In the genomic region with DNA sequence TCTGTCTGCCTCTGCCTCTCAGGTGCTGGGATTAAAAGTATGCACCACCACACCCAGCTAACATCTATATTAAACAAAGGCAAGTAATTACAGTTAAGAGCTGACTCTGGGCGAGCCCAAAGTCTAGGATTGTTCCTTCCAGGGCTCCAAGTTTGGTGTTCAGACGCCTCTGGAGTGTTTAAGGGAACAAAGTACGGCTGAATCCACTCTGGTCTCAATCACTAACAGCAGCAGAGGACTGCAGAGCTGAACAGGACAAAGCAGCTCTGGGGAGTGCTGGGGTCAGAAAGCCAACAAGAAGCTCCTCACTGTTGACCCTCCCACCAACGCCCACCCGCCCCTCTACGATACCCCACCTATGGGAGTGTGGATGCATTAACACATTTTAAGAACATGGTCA, we compare ENCODE assay signal across 11 mouse cellular contexts. TPM values are rescaled to one million over a fixed set of nuclear protein-coding genes. Genes with fewer than 3 reads are reported as not detected.
DNase-seq lines count a peak whose midpoint lies in the region; ATAC-seq and TF ChIP-seq lines count a peak whose summit lies in the region.
"Had no signal": no experiment of that assay in that cellular context is flagged by ENCODE, and none has a peak within 500 bp of the region (broad histone marks: within the 10 kb centered on the region; RNA-seq: fewer than 3 reads in every experiment).

No protein-coding gene starts in this region.

- no peak overlapping the region for H3K4me2 ChIP-seq in hindbrain, embryonic 14.5 days (replicated peaks)
- H3K4me2 ChIP-seq in limb, embryonic 15.5 days, result no peak overlapping the region

- no peak for TF ChIP-seq CTCF in E14TG2a.4 (conservative IDR thresholded peaks at IDR 0.05; ENCODE audit: low read length)

- H3K9ac ChIP-seq in hindbrain, embryonic 14.5 days, result no peak overlapping the region
- peak overlapping the region; percentile 9; the same call in 1 of the 2 replicates for H3K9ac ChIP-seq in ES-E14 (ENCODE audit: insufficient read depth, low read depth, low read length, poor library complexity, severe bottlenecking)
- 0 out of 2 replicates have a peak overlapping the region, but pooled peaks have one; percentile 26 for H3K9ac ChIP-seq in limb, embryonic 15.5 days

- 87% methylated on average over 6 of the region's 6 CpGs for WGBS in hindbrain, embryonic 10.5 days
- 87% methylated on average over 6 of the region's 6 CpGs for WGBS in hindbrain, embryonic 14.5 days
- 83% methylated on average over 6 of the region's 6 CpGs for WGBS in limb, embryonic 15.5 days

- in situ Hi-C loops in ES-E14 (cut with MboI; ENCODE audit: low sequenced_read_pairs in 2 of 2, unreplicated experiment in 2 of 2), result no loop called here

- no peaks in the 10 kb centered on the region for H3K9me3 ChIP-seq in hindbrain, embryonic 10.5 days
- H3K9me3 ChIP-seq in hindbrain, embryonic 14.5 days (ENCODE audit: control insufficient read depth, low read length), result no peaks in the 10 kb centered on the region
- H3K9me3 ChIP-seq in E14TG2a.4 (ENCODE audit: low read length) (peaks cover 4% of the 10 kb centered on the region), ES-E14 (ENCODE audit: control insufficient read depth, insufficient read depth, low read depth, low read length) (no peaks in the 10 kb centered on the region)
- H3K9me3 ChIP-seq in limb, embryonic 15.5 days, result no peaks in the 10 kb centered on the region

- H3K27ac ChIP-seq in hindbrain, embryonic 10.5 days, result 0 out of 2 replicates have a peak overlapping the region, but pooled peaks have one; percentile 9
- no peak overlapping the region for H3K27ac ChIP-seq in hindbrain, embryonic 14.5 days
- H3K27ac ChIP-seq in ES-E14 (ENCODE audit: insufficient read depth, low read depth, low read length, poor library complexity, severe bottlenecking), result peak overlapping the region; percentile 5; the same call in 1 of the 2 replicates
- no peak overlapping the region for H3K27ac ChIP-seq in limb, embryonic 15.5 days

- peaks cover 26% of the 10 kb centered on the region for H3K4me1 ChIP-seq in hindbrain, embryonic 10.5 days (replicated peaks)
- no peaks in the 10 kb centered on the region for H3K4me1 ChIP-seq in hindbrain, embryonic 14.5 days (replicated peaks; ENCODE audit: control insufficient read depth, insufficient read depth, low read length)
- peaks cover 78% of the 10 kb centered on the region for H3K4me1 ChIP-seq in E14TG2a.4 (replicated peaks; ENCODE audit: low read depth, low read length)
- peaks cover 3 to 19% of the 10 kb centered on the region in 2 experiments; a peak in 1 of 4 replicates for H3K4me1 ChIP-seq in ES-E14 (ENCODE audit: control insufficient read depth in 2 of 2, insufficient read depth in 2 of 2, low read length in 2 of 2, poor library complexity in 1 of 2)
- peaks cover 11% of the 10 kb centered on the region for H3K4me1 ChIP-seq in limb, embryonic 15.5 days

- H3K4me3 ChIP-seq in hindbrain, embryonic 10.5 days, result no peak overlapping the region
- H3K4me3 ChIP-seq in hindbrain, embryonic 14.5 days (replicated peaks; ENCODE audit: low read length), result no peak overlapping the region
- H3K4me3 ChIP-seq in E14TG2a.4 (replicated peaks; ENCODE audit: low read length), result peak overlapping the region; percentile 71
- H3K4me3 ChIP-seq in ES-E14 (ENCODE audit: insufficient read depth in 1 of 2, low read depth in 1 of 2, low read length in 2 of 2, poor library complexity in 1 of 2, severe bottlenecking in 1 of 2), result peak overlapping the region; percentile 29 to 40; a peak in 3 of 4 replicates
- H3K4me3 ChIP-seq in limb, embryonic 15.5 days, result peak overlapping the region; percentile 8; the same call in 1 of the 2 replicates

- DNase-seq in hindbrain, embryonic 10.5 days (ENCODE audit: low spot score), result no peak
- DNase-seq in hindbrain, embryonic 14.5 days (ENCODE audit: low spot score), result no peak
- no peak for DNase-seq in ES-E14 (ENCODE audit: low read depth, low spot score)
- DNase-seq: cerebellum, postnatal 25 days; kidney, adult 11 months; right cerebral cortex, postnatal 4 days had no signal

- H3K36me3 ChIP-seq in hindbrain, embryonic 10.5 days, result no peaks in the 10 kb centered on the region
- no peaks in the 10 kb centered on the region for H3K36me3 ChIP-seq in hindbrain, embryonic 14.5 days (replicated peaks; ENCODE audit: control insufficient read depth, insufficient read depth)
- H3K36me3 ChIP-seq in E14TG2a.4 (ENCODE audit: insufficient read depth, low read length) (no peaks in the 10 kb centered on the region), ES-E14 (ENCODE audit: control insufficient read depth, insufficient read depth, low read length, poor library complexity, severe bottlenecking) (no peaks in the 10 kb centered on the region)
- no peaks in the 10 kb centered on the region for H3K36me3 ChIP-seq in limb, embryonic 15.5 days

- no peaks in the 10 kb centered on the region for H3K27me3 ChIP-seq in hindbrain, embryonic 10.5 days (ENCODE audit: insufficient read depth, poor library complexity, severe bottlenecking)
- H3K27me3 ChIP-seq in hindbrain, embryonic 14.5 days (ENCODE audit: control insufficient read depth, insufficient read depth, low read length), result no peaks in the 10 kb centered on the region
- H3K27me3 ChIP-seq in E14TG2a.4 (ENCODE audit: insufficient read depth, low read length), result no peaks in the 10 kb centered on the region
- no peaks in the 10 kb centered on the region for H3K27me3 ChIP-seq in limb, embryonic 15.5 days

- ATAC-seq in hindbrain, embryonic 14.5 days (ENCODE audit: low FRiP score), result no peak
- ATAC-seq in limb, embryonic 15.5 days (ENCODE audit: insufficient number of reproducible peaks, low FRiP score, low TSS enrichment, low read depth), result no peak
- ATAC-seq in frontal cortex, adult (ENCODE audit: low TSS enrichment), result no peak
- ATAC-seq in activated CD4-positive, CD25-positive, alpha-beta regulatory T cell, adult 4 months, result no peak
- ATAC-seq: forebrain, embryonic 16.5 days had no signal

TF ChIP-seq in ES-E14, 5 proteins besides CTCF, POLR2A, EP300 and RAD21:
- TF ChIP-seq ZC3H11A (IDR thresholded peaks at IDR 0.05; ENCODE audit: borderline replicate concordance, low read depth, low read length) (no peak), CHD2 (IDR thresholded peaks at IDR 0.05; ENCODE audit: low read depth, low read length) (no peak), HCFC1 (IDR thresholded peaks at IDR 0.05; ENCODE audit: borderline replicate concordance, insufficient read depth, low read length) (no peak), MAFK (IDR thresholded peaks at IDR 0.05; ENCODE audit: insufficient read depth, low read depth, low read length) (no peak), ZNF384 (IDR thresholded peaks at IDR 0.05; ENCODE audit: low read depth, low read length) (no peak)

RNA-seq across cellular contexts. Expression of a gene that starts 21.9 kb away (rescaled TPM):
- 25.6 and 30.3 TPM in 2 replicates for polyA plus RNA-seq in hindbrain, embryonic 10.5 days (2016; fragmentation: Nextera tagmentation; extraction: Ambion mirVana)
- 45.7 and 49.8 TPM in 2 replicates for polyA plus RNA-seq in hindbrain, embryonic 14.5 days (2014; fragmentation: Nextera tagmentation; extraction: Ambion mirVana)
- total RNA-seq in ES-E14 (2012; rRNA removed), result 59.9 and 62.9 TPM in 2 replicates
- polyA plus RNA-seq in limb, embryonic 15.5 days (2015; fragmentation: Nextera tagmentation; extraction: Ambion mirVana), result 28.3 and 32.6 TPM in 2 replicates
- 10 to 100 TPM; 34.8 to 59.7 TPM for polyA plus RNA-seq in activated CD4-positive, CD25-positive, alpha-beta regulatory T cell, adult 4 months (2017; shearing (Covaris generic))

Comparison
In these comparisons a context has a peak if more than half of its experiments do, and no peak if none do; other contexts are left out.
1. H3K27ac ChIP-seq: peak in hindbrain, embryonic 10.5 days (single experiment) and ES-E14 (single experiment); none in hindbrain, embryonic 14.5 days (single experiment) and limb, embryonic 15.5 days (single experiment).
2. H3K4me3 ChIP-seq: peak in E14TG2a.4 (single experiment), ES-E14 (2 of 2) and limb, embryonic 15.5 days (single experiment); none in hindbrain, embryonic 10.5 days (single experiment) and hindbrain, embryonic 14.5 days (single experiment).